Mouse (Mus musculus) intestine, embryonic 16.5 days (tissue): ENCODE measurements around the gene Tmprss15. TPM values are rescaled to one million over a fixed set of nuclear protein-coding genes. Genes with fewer than 3 reads are reported as not detected.

ENCODE experiments used
- ATAC-seq: fragments of 200-750 bp; cut with Nextera tagmentation; 2 replicates; pipeline ENCODE4 v1.8.0; 2017; ENCODE audit warnings: moderate TSS enrichment, moderate library complexity
- H3K27ac ChIP-seq: fragments of 300-500 bp; sonication (generic); 2 replicates; pipeline ENCODE4 v1.5.1; 2014; ENCODE audit warnings: mild to moderate bottlenecking, low read length
- H3K27me3 ChIP-seq: fragments of 300-500 bp; sonication (generic); replicated peaks from 2 replicates; pipeline ENCODE4 v1.6.1; 2014; ENCODE audit warnings: low read length, control low read depth, mixed read lengths; ENCODE audit not compliant: control insufficient read depth, insufficient read depth
- H3K36me3 ChIP-seq: fragments of 300-500 bp; sonication (generic); 2 replicates; pipeline ENCODE4 v1.6.1; 2014; ENCODE audit warnings: low read length, control low read depth; ENCODE audit not compliant: control insufficient read depth, insufficient read depth
- H3K4me1 ChIP-seq: fragments of 300-500 bp; sonication (generic); 2 replicates; pipeline ENCODE4 v1.6.1; 2014; ENCODE audit warnings: low read length, control low read depth, mixed read lengths; ENCODE audit not compliant: control insufficient read depth, insufficient read depth
- H3K4me2 ChIP-seq: fragments of 300-500 bp; sonication (generic); 2 replicates; pipeline ENCODE4 v1.6.1; 2014; ENCODE audit warnings: low read depth, low read length, control low read depth
- H3K4me3 ChIP-seq: fragments of 300-500 bp; sonication (generic); 2 replicates; pipeline ENCODE4 v1.5.1; 2014; ENCODE audit warnings: mild to moderate bottlenecking, low read length
- H3K9ac ChIP-seq: fragments of 300-500 bp; sonication (generic); 2 replicates; pipeline ENCODE4 v1.6.1; 2014; ENCODE audit warnings: low read depth, low read length
- H3K9me3 ChIP-seq: fragments of 300-500 bp; sonication (generic); 2 replicates; pipeline ENCODE4 v1.6.1; 2016; ENCODE audit warnings: low read length, control low read depth; ENCODE audit not compliant: control insufficient read depth
- WGBS: fragments of 180-500 bp; shearing (Covaris S2); extraction: QIAGEN DNeasy Blood & Tissue Kit; methylation state at CpG from one replicate; pipeline ENCODE4 v1.1.7; 2014; 5-methylcytosine and 5-hydroxymethylcytosine counted together
- polyA plus RNA-seq: library from polyadenylated mRNA; unstranded; fragments of >200 nt; fragmentation: Nextera tagmentation; extraction: Ambion mirVana; gene quantifications from 2 replicates; pipeline ENCODE4 v1.2.1, GENCODE M21; 2015

Tmprss15 gene
- polyA plus RNA-seq, 1 experiment from 2014 or later = not detected

DNA sequence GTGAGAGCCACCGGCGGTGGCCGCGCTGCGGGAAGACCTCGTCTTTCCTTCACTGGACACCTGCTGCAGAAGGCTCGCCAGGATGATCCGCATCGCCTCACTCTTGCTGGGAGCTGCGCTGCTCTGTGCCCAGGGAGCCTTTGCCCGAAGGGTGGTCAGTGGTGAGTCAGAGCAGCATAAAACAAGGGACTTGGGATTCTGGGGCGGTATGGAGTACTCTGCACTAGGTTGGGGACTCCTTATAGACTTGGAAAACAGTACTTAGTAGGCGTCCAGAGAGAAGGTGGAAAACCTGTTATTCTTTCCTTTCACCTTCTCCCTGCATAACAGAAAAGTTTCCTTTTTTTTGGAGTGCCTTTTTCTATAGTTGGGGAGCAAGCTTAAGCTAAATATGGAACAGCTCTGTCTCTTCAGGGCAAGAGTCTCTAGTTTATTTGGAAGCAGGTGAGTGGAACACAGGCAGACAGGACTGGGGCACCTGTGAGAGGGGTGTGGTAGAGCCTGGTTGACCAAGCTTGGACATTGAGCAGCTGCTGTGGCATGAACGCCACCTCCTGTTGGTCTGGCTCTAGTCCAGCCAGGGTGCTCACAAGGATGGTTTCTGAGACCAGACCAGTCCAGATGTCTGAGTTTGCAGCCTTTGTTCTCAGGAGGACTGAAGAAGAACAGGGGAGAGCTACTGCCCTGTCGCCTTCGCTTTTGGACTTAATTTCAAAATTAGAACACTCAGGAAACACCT lies 159.4 kb downstream of the Tmprss15 start:
- peak; percentile 55 for ATAC-seq
- Histone ChIP-seq H3K4me1 (peaks cover 6% of the 10 kb centered on the region), H3K4me3 (peak overlapping the region; percentile 38), H3K27me3 (no peaks in the 10 kb centered on the region; the same call in 1 of the 2 replicates), H3K36me3 (no peaks in the 10 kb centered on the region), H3K9ac (peak overlapping the region; percentile 26), H3K4me2 (peak overlapping the region; percentile 63), H3K27ac (no peak overlapping the region), H3K9me3 (no peaks in the 10 kb centered on the region)
- 12% methylated on average over 16 of the region's 16 CpGs for WGBS

DNA sequence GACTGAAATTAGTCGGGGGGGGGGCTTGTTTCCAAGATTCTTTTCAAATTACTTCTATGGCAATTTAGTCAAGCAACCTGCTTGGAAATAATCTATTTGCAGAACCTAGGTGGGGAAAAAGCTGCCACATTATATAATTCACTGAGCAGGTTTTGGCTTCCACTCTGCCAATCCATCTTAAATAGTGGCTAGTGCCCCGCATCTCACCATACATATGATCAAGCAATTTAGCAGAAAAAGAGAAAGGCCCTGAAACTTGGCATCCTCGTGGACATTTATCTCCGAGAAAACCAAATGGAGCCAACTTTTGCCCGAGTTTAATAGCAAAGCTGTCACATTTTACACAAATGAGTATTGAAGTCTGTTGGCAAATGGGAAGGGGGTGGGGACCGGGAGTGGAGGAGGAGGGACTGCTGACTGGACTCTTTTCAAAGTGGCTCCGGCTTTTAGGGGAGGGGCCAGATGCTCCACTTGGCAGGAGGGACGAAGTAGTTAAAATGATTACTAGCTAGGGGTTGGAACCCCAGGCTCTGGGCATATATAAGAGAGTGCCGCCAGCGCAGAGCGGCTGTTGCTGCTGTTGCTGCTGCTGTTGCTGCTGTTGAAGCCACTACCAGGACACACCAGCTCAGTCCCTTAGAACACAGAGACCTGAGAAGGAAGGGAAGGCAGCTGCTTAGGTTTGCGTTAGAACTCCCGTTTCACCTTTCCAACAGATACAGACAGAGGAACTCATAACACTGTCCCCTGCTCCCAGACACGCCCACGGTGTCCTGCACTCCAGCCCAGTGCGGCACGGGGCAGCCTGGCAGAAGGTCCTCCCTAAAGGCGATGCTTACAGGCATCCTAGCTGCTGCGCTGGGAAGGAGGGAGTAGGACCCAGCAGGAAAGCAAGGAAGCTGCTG lies 160.3 kb downstream of the Tmprss15 start, which contains the start of gene Chodl:
Gene Chodl, plus strand, starts transcription at position 567 of the 905 bp plus-strand sequence.
- H3K4me3 ChIP-seq = peak within 1 kb of the TSS; percentile 38
- H3K27ac ChIP-seq = no peak within 1 kb of the TSS
- peak within 1 kb of the TSS; percentile 26 for H3K9ac ChIP-seq
- H3K27me3 ChIP-seq = no peaks in the 10 kb centered on the region; the same call in 1 of the 2 replicates
- no peaks in the 10 kb centered on the region for H3K9me3 ChIP-seq
- 11% methylated on average over 19 of the region's 19 CpGs for WGBS
- H3K36me3 ChIP-seq = no peaks in the 10 kb centered on the region
- H3K4me1 ChIP-seq = peaks cover 6% of the 10 kb centered on the region
- peak; percentile 78 for ATAC-seq
- peak within 1 kb of the TSS; percentile 63 for H3K4me2 ChIP-seq

DNA sequence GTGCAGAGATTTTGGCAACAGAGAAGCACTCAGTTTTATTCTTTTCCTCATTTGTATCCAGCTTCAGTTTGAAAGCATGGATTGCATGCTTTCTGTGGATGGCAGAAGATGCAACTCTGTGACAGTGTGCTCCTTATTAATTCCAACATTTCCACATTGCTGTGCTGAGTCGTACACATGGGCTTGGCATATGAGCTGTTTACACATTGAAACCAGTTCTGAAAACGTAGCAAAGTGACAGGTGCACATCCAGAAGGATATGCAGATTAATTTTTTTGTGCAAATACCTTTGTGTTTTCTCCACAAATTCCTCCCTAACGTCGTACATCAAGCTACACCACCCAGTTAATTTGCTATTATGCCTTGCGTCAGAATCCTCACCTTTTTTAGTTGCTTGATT lies 168.3 kb downstream of the Tmprss15 start:
- 66% methylated on average over 5 of the region's 5 CpGs for WGBS
- no peaks in the 10 kb centered on the region for H3K27me3 ChIP-seq
- H3K4me1 ChIP-seq = no peaks in the 10 kb centered on the region
- H3K4me3 ChIP-seq = no peak overlapping the region
- no peaks in the 10 kb centered on the region for H3K9me3 ChIP-seq
- no peak overlapping the region for H3K4me2 ChIP-seq
- no peaks in the 10 kb centered on the region for H3K36me3 ChIP-seq
- H3K9ac ChIP-seq = no peak overlapping the region
- ATAC-seq = no peak
- no peak overlapping the region for H3K27ac ChIP-seq

Other genes with a start within 250 kb of the Tmprss15 start
- 9.6 and 11.1 TPM in 2 replicates for gene Chodl, start 160.1 kb downstream of the Tmprss15 start, polyA plus RNA-seq